Mouse (Mus musculus) liver, adult 2 months (tissue): ENCODE results near the gene Gm10447.

Experiments
- CTCF ChIP-seq: fragments of 200-500 bp; IDR thresholded peaks from 2 replicates; pipeline ENCODE4 v1.5.1; 2011; ENCODE audit warnings: low read depth, low read length, control low read depth
- POLR2A ChIP-seq: fragments of 200-500 bp; IDR thresholded peaks from 2 replicates; pipeline ENCODE4 v1.6.1; 2011; ENCODE audit warnings: low read length, control low read depth; ENCODE audit not compliant: insufficient read depth; ENCODE audit errors: extremely low read depth

DNA sequence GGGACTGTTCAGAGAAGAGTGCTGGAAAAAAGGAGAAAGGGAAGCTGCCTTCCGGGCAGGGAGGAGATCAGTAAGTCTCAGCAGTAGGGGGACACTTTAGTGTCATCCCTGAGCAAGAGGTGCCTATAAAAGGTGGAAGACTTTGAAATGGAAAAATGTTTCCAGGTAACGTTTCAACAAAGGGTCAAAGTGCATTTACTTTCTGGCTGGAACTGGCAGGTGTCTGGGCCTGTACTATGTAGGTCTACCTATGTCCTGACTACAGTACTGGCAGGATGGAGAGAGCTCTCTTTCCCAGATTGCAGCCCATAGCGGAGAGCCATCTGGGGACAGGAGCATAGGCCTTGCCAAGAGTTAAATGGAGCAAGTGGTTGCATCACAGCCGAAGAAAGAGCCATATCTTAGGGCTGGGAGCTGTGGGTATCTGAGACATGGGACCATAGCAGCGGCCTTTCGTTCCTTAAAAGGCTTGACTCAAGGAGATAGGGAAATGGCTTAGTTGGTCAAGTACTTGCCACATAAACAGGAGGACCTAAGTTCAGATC, 31.1 kb downstream of the Gm10447 start:
- no peak for TF ChIP-seq CTCF
- no peak for TF ChIP-seq POLR2A
